Mouse (Mus musculus) olfactory bulb, adult 2 months (tissue): ENCODE measurements around the gene Gramd1c. TPM values are rescaled to one million over a fixed set of nuclear protein-coding genes. Genes with fewer than 3 reads are reported as not detected.

Source experiments
- H3K27ac ChIP-seq: fragments of 200-500 bp; 2 replicates; pipeline ENCODE4 v1.5.1; 2012; ENCODE audit warnings: low read depth, low read length; ENCODE audit not compliant: insufficient read depth
- H3K4me1 ChIP-seq: fragments of 200-500 bp; 2 replicates; pipeline ENCODE4 v1.6.1; 2012; ENCODE audit warnings: low read length; ENCODE audit not compliant: control insufficient read depth, insufficient read depth
- H3K4me3 ChIP-seq: fragments of 200-500 bp; 2 replicates; pipeline ENCODE4 v1.5.1; 2012; ENCODE audit warnings: mild to moderate bottlenecking, low read depth, low read length, moderate library complexity; ENCODE audit not compliant: insufficient read depth
- CTCF ChIP-seq: fragments of 200-500 bp; IDR thresholded peaks from 2 replicates; pipeline ENCODE4 v1.5.1; 2012; ENCODE audit warnings: low read depth, mild to moderate bottlenecking, low read length, moderate library complexity; ENCODE audit not compliant: insufficient read depth
- POLR2A ChIP-seq: fragments of 200-500 bp; IDR thresholded peaks from 2 replicates; pipeline ENCODE4 v1.6.1; 2012; ENCODE audit warnings: mild to moderate bottlenecking, low read depth, low read length, moderate library complexity; ENCODE audit not compliant: insufficient read depth
- WGBS: fragments of 180-500 bp; shearing (Covaris S2); methylation state at CpG from one replicate; pipeline ENCODE4 v1.1.7; 2018; 5-methylcytosine and 5-hydroxymethylcytosine counted together
- polyA plus RNA-seq: library from polyadenylated mRNA; stranded (reverse); fragments of >200 nt; gene quantifications from 2 replicates; pipeline ENCODE4 v1.2.4, GENCODE M21; 2012; ENCODE audit warnings: low replicate concordance; ENCODE audit not compliant: missing spikeins, insufficient read depth, insufficient read length

Gene Gramd1c
- polyA plus RNA-seq, 1 experiment: not detected

DNA sequence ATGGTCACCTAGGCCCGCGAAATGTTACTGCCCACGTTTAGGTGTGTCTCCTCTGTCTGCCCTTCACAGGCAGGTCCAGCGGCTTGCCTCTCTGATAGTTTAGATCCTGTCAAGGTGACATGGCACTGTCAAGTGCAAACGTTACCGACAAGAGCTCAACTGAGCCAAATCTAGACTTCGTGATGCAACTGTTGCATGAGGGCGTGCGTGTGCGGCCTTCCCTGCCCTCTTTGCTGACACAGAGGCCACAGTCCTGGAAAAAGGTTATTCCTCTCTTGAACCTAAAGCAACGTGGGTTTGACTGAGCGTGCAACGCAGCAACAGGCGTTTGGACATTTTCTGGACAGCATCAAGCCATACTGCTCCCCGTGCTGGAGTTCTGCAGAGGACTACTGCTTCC lies 1.8 kb downstream of the Gramd1c start:
- 95% methylated on average over 15 of the region's 15 CpGs for WGBS

GRCm38 (mm10) chr16:44060604-44061286 lies 2.4 kb downstream of the Gramd1c start:
- WGBS: 86% methylated on average over 18 of the region's 18 CpGs
- H3K4me3 ChIP-seq: no peak overlapping the region
- no peak for TF ChIP-seq POLR2A
- no peak for TF ChIP-seq CTCF
- 0 out of 2 replicates have a peak, but pooled peaks cover 3% of the 10 kb centered on the region for H3K4me1 ChIP-seq
- no peak overlapping the region for H3K27ac ChIP-seq

More for the DNA sequence above, 1.8 kb downstream of the Gramd1c start:
- Histone ChIP-seq H3K27ac (no peak overlapping the region), H3K4me3 (no peak overlapping the region), H3K4me1 (0 out of 2 replicates have a peak, but pooled peaks cover 3% of the 10 kb centered on the region)
- TF ChIP-seq POLR2A (no peak), CTCF (no peak)

- Histone ChIP-seq H3K4me1 (0 out of 2 replicates have a peak, but pooled peaks cover 3% of the 10 kb centered on the region), H3K4me3 (no peak overlapping the region), H3K27ac (no peak overlapping the region)
- WGBS: 15% methylated on average over 10 of the region's 10 CpGs
- TF ChIP-seq CTCF (no peak), POLR2A (no peak)
Observed at GRCm38 (mm10) chr16:44058745-44059144, 4.4 kb downstream of the Gramd1c start.

DNA sequence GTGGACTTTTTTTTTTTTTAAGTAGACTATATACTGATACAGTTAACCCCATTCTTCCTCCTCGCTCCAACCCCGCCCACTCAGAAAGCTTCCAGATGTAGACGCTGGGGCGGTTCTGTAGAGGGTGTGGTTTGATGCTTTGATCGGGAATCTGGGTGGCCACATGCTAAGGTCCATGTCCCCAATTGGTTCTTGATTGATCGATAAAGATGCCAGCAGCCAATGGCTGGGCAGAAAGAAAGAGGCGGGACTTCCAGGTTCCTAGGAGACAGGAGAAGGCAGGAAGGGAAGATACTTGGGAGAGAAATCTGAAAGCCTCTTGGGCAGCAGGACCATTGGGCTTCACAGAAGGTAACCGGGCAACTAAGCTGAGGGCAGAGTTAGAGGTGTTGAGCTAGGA lies 7.4 kb downstream of the Gramd1c start:
- no peak for TF ChIP-seq CTCF
- no peak for TF ChIP-seq POLR2A
- Histone ChIP-seq H3K4me1 (no peaks in the 10 kb centered on the region), H3K27ac (no peak overlapping the region), H3K4me3 (no peak overlapping the region)
- WGBS: 83% methylated on average over 8 of the region's 8 CpGs

DNA sequence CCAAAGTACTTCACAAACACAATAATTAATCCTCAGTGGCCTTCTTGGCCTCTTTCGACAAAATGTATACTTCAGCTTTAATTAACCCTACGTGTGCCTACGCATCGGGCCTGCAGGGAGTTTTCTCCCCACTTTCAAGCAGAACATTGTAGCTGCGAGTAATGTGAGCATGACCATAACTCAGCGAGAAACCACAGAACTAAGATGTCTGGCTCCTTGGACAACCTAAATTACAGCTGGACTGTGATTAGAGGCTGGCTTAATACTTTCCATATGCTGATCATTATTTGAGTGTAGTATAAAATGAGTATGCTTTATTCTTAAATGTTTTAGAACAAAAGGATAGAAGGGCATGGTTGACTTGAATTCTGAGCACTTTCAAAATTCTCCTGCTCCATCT lies 9.9 kb downstream of the Gramd1c start:
- no peak overlapping the region for H3K4me3 ChIP-seq
- WGBS: 76% methylated on average over 6 of the region's 6 CpGs
- H3K27ac ChIP-seq: no peak overlapping the region
- TF ChIP-seq POLR2A (no peak), CTCF (no peak)
- H3K4me1 ChIP-seq: no peaks in the 10 kb centered on the region

DNA sequence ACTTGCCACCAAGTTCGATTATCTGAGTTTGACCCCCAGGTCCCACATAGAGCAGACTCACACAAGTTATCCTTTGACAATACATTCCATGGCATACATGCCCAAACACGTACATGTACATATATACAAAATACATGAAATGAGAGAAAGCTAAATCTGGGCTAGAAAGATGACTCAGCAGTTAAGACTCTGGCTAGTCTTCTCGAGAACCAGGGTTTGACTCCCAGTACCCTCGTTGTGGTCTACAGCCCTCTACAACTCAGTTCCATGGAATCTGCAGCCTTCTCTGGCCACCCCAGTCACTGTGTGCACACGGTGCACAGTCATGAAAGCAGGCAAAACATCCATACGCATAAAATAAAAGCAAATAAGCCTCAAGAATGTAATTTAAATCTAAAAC lies 10.8 kb downstream of the Gramd1c start:
- TF ChIP-seq CTCF (no peak), POLR2A (no peak)
- 87% methylated on average over 6 of the region's 6 CpGs for WGBS

DNA sequence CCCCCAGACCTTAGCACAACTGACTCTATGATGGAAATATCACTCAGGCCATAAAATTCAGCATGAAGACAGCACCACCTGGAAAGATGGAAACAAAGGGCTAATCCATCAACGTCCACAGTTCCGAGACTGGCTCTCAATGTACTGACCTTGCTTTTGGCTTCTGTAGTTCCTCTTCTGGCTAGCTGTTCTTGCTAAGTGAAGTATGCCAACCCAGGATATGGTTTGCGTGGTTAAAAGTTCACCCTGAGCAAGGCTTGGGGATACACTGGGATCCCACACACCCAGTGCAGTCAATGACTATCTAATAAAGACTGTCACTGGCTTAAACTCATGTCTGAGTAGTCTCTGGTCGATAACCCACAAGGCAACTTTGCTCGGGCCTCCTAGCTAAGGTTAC lies 13.0 kb downstream of the Gramd1c start:
- Histone ChIP-seq H3K4me3 (no peak overlapping the region), H3K4me1 (no peaks in the 10 kb centered on the region), H3K27ac (no peak overlapping the region)
- WGBS: 88% methylated on average over 5 of the region's 5 CpGs
- no peak for TF ChIP-seq POLR2A
- TF ChIP-seq CTCF: no peak

More for the DNA sequence above, 10.8 kb downstream of the Gramd1c start:
- Histone ChIP-seq H3K27ac (no peak overlapping the region), H3K4me1 (no peaks in the 10 kb centered on the region), H3K4me3 (no peak overlapping the region)

DNA sequence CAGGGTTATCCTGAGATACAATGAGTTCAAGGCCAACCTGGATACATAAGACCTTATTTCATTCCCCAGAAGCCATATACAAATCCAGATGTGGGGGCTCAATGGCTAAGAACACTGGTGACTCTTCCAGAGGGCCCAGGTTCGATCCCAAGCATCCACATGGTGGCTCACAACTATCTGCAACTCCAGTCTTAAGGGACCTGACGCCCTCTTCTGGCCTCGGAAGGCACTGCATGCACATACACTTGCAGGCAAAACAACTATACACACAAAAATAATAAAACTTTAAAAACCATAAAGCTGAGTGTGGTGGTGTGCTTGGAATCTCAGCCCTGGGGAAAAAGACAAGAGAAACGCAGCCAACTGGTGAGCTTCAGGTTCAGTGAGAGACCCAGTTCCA lies 24.0 kb downstream of the Gramd1c start:
- 85% methylated on average over 4 of the region's 4 CpGs for WGBS
- no peak overlapping the region for H3K27ac ChIP-seq

GRCm38 (mm10) chr16:44035221-44035620 lies 27.9 kb downstream of the Gramd1c start:
- no peaks in the 10 kb centered on the region for H3K4me1 ChIP-seq
- WGBS: 87% methylated on average over 3 of the region's 3 CpGs
- no peak overlapping the region for H3K27ac ChIP-seq
- H3K4me3 ChIP-seq: no peak overlapping the region
- TF ChIP-seq CTCF: no peak
- TF ChIP-seq POLR2A: no peak

More for the DNA sequence above, 24.0 kb downstream of the Gramd1c start:
- Histone ChIP-seq H3K4me3 (no peak overlapping the region), H3K4me1 (no peaks in the 10 kb centered on the region)
- no peak for TF ChIP-seq CTCF
- no peak for TF ChIP-seq POLR2A

DNA sequence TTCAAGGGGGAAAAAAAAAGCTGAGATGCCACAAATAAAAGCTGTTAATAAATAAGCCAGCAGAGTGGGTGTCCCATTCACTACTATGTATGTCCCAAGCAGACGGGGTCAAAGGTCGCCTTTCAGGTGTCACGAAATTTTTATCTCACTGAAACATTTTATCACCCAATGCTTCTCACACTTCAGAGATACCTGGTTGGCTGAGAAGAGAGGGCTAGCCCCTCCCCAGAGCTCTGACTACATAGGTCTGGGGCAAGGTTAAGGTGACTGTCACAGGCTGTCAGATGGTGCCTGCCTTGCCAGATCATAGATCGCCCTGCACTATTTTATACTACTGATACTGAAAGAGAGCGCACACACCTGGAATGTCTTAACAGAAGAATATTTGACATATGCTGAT lies 29.8 kb downstream of the Gramd1c start:
- 94% methylated on average over 5 of the region's 5 CpGs for WGBS
- no peaks in the 10 kb centered on the region for H3K4me1 ChIP-seq
- H3K27ac ChIP-seq: no peak overlapping the region
- TF ChIP-seq POLR2A: no peak
- TF ChIP-seq CTCF: no peak
- H3K4me3 ChIP-seq: no peak overlapping the region
